Mouse (Mus musculus): ENCODE measurements around the gene Mpv17l2. TPM values are rescaled to one million over a fixed set of nuclear protein-coding genes. Genes with fewer than 3 reads are reported as not detected.

Gene Mpv17l2
- polyA plus RNA-seq, 1 experiment from 2014 or later = 36.6 TPM

DNA sequence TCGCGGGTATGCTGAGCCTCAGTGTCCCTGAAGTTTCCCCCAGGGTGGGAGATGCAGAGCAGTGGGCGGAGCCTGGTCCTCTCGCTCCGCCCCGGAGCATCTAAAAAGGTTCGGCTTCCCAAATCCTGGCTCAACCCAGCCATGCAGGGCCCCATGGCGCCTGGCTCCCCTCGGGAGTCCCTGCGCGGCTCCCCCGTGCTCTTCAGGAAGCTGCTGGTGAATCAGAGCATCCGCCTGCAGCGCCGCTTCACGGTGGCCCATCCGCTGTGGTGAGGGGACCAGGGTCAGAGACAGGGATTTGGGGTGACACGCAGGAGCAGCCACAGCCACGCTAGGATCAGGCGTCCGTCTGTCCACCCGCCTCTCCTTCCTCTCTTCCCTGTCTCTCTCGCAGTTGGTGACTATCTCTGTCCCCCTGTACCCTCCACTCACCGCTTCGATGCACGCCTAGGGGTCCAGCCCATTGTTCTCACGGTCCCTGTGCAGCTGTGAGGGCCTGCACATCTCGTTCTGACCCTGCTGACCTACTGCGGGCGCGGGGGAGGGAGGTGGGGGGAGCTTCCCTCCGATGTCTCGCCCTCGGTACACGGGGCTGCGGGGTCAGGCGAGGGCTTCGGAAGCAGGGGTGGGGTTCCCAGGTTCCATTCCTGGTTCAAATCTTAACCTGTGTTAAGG lies 17.6 kb downstream of the Mpv17l2 start:
- peak overlapping the region; percentile 33 for H3K4me3 ChIP-seq
- H3K9ac ChIP-seq = peak overlapping the region; percentile 48
- peak overlapping the region; percentile 60 for H3K4me2 ChIP-seq (replicated peaks)
- H3K27ac ChIP-seq = no peak overlapping the region
- no peaks in the 10 kb centered on the region for H3K9me3 ChIP-seq
- H3K27me3 ChIP-seq = peaks cover 78% of the 10 kb centered on the region
- WGBS = 3% methylated on average over 38 of the region's 38 CpGs
- H3K36me3 ChIP-seq = no peaks in the 10 kb centered on the region
- peaks cover 16% of the 10 kb centered on the region for H3K4me1 ChIP-seq
- no peak for ATAC-seq (ENCODE audit: low FRiP score, low read depth)

DNA sequence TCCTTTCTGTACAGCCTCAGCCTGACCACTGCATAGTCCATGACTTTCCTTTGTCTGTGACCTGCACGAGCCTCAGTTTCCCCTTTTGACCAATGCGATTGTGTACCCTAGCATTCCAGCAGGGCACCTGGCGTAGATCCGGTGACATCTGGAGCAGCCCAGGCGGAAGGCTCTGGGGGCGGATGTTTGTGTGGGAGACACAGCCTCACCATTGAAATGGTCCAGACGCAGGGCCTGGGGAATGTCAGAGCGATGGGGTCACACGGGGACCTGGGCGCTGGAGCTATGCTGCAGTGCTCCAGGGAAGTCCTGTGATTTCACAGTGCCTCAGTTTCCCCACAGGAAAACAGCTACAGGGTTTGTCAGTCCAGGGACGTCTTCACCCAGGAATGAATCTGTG lies 18.6 kb downstream of the Mpv17l2 start:
- WGBS = 55% methylated on average over 11 of the region's 11 CpGs
- ATAC-seq (ENCODE audit: low FRiP score, low read depth) = no peak

DNA sequence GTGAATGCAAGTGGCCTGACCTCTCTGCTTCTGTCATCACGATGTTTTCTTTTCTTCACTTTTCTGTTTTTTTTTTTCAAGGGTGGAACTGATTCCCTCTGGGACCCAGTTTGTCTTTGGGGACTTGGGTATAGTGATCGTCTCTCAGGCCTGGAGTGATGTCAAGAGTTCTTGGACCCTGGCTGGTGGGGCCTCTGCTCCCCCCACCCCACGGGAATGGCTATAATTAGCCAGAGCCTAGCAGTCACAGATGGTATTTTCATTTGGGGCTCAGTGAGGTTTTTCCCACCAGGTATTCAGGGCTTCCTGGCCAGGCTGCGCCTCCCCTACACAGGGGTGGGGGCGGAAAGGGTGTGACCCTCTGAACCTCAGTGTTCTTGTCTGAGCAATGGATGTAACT lies 19.1 kb downstream of the Mpv17l2 start:
- H3K27ac ChIP-seq = no peak overlapping the region
- WGBS = 57% methylated on average over 5 of the region's 5 CpGs

More for the DNA sequence above, 18.6 kb downstream of the Mpv17l2 start:
- H3K9me3 ChIP-seq = no peaks in the 10 kb centered on the region
- H3K4me3 ChIP-seq = no peak overlapping the region
- H3K4me2 ChIP-seq (replicated peaks) = no peak overlapping the region
- H3K27ac ChIP-seq = no peak overlapping the region
- H3K9ac ChIP-seq = no peak overlapping the region
- H3K36me3 ChIP-seq = no peaks in the 10 kb centered on the region
- peaks cover 78% of the 10 kb centered on the region for H3K27me3 ChIP-seq
- H3K4me1 ChIP-seq = peaks cover 16% of the 10 kb centered on the region

DNA sequence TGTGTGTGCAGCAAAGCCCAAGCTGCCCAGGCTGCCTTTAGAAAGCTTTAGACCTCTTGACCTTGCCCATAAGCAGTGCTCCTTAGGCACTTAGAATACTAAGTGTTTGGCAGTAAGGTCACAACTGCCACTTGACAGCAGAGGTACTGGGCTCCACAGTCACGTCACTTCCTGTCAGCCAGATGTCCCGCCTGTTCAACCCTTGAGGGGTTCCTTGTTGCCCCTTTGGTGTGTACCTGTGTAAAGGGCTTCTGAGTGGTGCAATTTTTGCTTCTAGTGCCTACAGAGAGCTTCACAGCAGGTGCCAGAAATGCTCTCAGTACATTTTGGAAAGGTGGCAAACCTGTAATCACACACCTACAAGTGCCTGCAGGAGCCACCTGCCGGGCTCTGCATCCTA lies 22.5 kb downstream of the Mpv17l2 start:
- Histone ChIP-seq H3K9me3 (no peaks in the 10 kb centered on the region), H3K4me1 (peaks cover 4% of the 10 kb centered on the region), H3K36me3 (no peaks in the 10 kb centered on the region), H3K27me3 (peaks cover 47% of the 10 kb centered on the region), H3K27ac (no peak overlapping the region), H3K9ac (no peak overlapping the region), H3K4me2 (replicated peaks) (no peak overlapping the region), H3K4me3 (no peak overlapping the region)
- WGBS = 52% methylated on average over 3 of the region's 3 CpGs
- no peak for ATAC-seq (ENCODE audit: low FRiP score, low read depth)

More for the DNA sequence above, 19.1 kb downstream of the Mpv17l2 start:
- Histone ChIP-seq H3K4me2 (replicated peaks) (no peak overlapping the region), H3K36me3 (no peaks in the 10 kb centered on the region), H3K27me3 (peaks cover 76% of the 10 kb centered on the region), H3K4me3 (no peak overlapping the region), H3K4me1 (peaks cover 16% of the 10 kb centered on the region), H3K9ac (no peak overlapping the region), H3K9me3 (no peaks in the 10 kb centered on the region)
- ATAC-seq (ENCODE audit: low FRiP score, low read depth) = no peak

GRCm38 (mm10) chr8:70737705-70738104 lies 23.0 kb downstream of the Mpv17l2 start:
- Histone ChIP-seq H3K27ac (no peak overlapping the region), H3K4me2 (replicated peaks) (no peak overlapping the region), H3K9me3 (no peaks in the 10 kb centered on the region), H3K36me3 (no peaks in the 10 kb centered on the region), H3K4me1 (no peaks in the 10 kb centered on the region), H3K27me3 (peaks cover 47% of the 10 kb centered on the region), H3K9ac (no peak overlapping the region), H3K4me3 (no peak overlapping the region)
- 68% methylated on average over 5 of the region's 5 CpGs for WGBS
- ATAC-seq (ENCODE audit: low FRiP score, low read depth) = no peak

GRCm38 (mm10) chr8:70730956-70731355 lies 29.8 kb downstream of the Mpv17l2 start:
- H3K27me3 ChIP-seq = peaks cover 76% of the 10 kb centered on the region
- ATAC-seq (ENCODE audit: low FRiP score, low read depth) = no peak
- H3K9me3 ChIP-seq = no peaks in the 10 kb centered on the region
- WGBS = 83% methylated on average over 4 of the region's 4 CpGs
- H3K27ac ChIP-seq = no peak overlapping the region
- H3K4me2 ChIP-seq (replicated peaks) = no peak overlapping the region
- no peak overlapping the region for H3K9ac ChIP-seq
- no peak overlapping the region for H3K4me3 ChIP-seq
- H3K36me3 ChIP-seq = no peaks in the 10 kb centered on the region
- peaks cover 7% of the 10 kb centered on the region for H3K4me1 ChIP-seq

DNA sequence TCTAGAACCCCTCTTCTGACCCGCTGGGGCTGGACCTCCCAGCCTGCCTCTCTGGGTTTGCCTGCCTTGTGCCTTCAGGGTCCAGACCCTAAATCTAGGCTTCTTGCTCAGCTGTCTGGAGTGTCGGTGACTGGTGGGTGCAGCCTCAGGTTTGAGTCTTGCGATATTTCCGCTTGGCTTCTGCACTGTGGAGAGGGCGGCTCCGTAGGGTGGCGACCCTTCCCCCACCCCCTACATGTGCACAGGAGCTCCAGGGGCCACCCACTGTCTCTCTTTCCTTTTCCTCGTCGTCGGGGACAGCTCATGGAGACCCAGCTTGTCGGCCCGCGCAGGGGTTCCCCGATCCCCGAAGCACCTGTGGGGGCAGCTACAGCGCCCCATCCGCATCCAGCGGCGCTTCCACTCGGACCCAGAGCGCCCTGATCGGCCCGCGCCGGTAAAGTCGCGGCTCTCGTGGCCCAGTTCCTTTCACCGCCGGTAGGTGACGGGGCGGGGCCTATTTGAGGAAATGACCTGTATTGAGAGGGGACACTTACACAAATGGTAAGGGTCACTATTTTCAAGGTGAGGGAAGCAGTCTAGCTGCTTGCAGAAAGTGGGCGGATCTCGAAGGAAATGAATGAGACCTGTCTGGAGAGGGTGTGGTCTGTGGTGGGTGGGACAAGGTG lies 30.8 kb downstream of the Mpv17l2 start:
- Histone ChIP-seq H3K4me3 (peak overlapping the region; percentile 31), H3K27me3 (peaks cover 75% of the 10 kb centered on the region), H3K4me2 (replicated peaks) (peak overlapping the region; percentile 61), H3K9me3 (no peaks in the 10 kb centered on the region), H3K9ac (peak overlapping the region; percentile 60; the same call in 1 of the 2 replicates), H3K4me1 (peaks cover 7% of the 10 kb centered on the region), H3K36me3 (no peaks in the 10 kb centered on the region), H3K27ac (no peak overlapping the region)
- WGBS = 3% methylated on average over 34 of the region's 34 CpGs
- ATAC-seq (ENCODE audit: low FRiP score, low read depth) = no peak

DNA sequence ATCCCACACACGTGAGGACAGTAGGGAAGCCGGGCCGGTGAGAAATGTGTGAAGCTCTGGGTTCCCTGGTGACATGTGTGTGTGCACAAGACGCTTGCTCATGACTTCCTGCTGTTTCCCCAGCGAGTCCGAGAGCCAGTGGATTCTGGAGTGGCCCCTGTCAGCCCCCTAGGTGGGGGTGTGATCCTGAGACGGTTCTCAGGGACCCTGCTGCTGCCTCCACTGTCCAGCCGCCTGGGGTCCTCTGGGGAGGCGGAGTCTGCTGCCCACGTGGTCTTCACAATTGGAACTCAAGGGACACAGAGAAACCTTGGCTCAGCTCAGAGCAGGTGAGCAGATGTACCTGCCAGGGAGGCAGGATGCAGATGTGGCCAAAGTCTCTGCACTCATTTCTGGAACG lies 34.0 kb downstream of the Mpv17l2 start:
- no peaks in the 10 kb centered on the region for H3K9me3 ChIP-seq
- WGBS = 44% methylated on average over 11 of the region's 11 CpGs
- H3K4me3 ChIP-seq = no peak overlapping the region
- H3K9ac ChIP-seq = no peak overlapping the region
- no peak overlapping the region for H3K27ac ChIP-seq
- ATAC-seq (ENCODE audit: low FRiP score, low read depth) = no peak
- H3K27me3 ChIP-seq = peaks cover 60% of the 10 kb centered on the region
- no peak overlapping the region for H3K4me2 ChIP-seq (replicated peaks)
- H3K36me3 ChIP-seq = no peaks in the 10 kb centered on the region
- H3K4me1 ChIP-seq = peaks cover 7% of the 10 kb centered on the region

DNA sequence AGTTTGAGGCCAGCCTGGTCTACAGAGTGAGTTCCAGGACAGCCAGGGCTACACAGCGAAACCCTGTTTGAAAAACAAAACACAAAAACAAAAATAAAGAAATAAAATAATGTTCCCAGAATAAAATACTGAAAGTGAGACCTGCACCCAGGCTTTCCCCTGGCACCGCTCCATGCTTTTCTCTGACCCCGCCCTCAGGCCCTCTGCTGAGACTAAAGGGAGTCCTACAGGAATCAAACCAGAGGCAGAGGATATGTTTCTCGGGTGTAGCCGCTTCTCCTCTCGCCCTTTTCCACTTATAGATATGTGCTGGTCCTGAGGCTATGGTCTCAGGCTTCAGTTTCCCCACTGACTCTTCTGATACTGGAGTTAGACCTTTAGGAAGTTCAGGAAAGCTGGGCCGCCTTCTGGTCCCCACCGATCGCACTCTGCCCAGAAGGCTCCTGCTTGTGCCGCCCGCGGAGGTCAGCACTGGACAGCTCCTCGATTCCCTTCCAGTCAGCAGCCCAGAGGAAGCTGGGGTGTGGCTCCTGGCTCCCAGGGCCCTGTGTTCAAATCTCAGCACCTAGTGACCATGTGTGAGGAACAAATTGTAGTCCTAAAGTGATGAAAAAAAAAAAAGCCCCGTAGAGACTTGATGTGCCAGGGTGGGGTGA lies 34.8 kb downstream of the Mpv17l2 start:
- no peak overlapping the region for H3K9ac ChIP-seq
- H3K36me3 ChIP-seq = no peaks in the 10 kb centered on the region
- H3K4me2 ChIP-seq (replicated peaks) = no peak overlapping the region
- H3K4me1 ChIP-seq = peaks cover 7% of the 10 kb centered on the region
- WGBS = 27% methylated on average over 14 of the region's 14 CpGs
- peaks cover 52% of the 10 kb centered on the region for H3K27me3 ChIP-seq
- no peaks in the 10 kb centered on the region for H3K9me3 ChIP-seq
- H3K27ac ChIP-seq = no peak overlapping the region
- ATAC-seq (ENCODE audit: low FRiP score, low read depth) = no peak
- no peak overlapping the region for H3K4me3 ChIP-seq

DNA sequence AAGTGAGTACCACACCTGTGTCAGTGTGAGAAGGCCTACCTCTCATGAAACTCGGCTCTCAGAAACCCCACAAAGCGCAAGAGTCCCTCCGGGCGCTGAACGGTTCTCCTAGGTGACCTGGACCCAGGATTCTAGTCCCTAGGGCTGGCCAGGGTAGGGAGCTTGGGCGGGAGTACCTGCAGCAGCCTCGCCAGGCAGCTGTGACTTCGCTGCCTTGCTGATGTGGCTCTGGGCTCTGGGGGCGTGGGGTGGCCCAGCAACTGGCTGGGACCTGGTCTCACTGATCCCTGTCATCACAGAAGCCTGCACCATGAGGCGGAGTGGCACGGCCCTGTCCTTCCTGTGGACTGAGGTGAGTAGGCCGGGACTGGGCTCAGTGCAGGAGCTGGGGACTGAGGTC lies 36.5 kb downstream of the Mpv17l2 start:
- H3K27me3 ChIP-seq = peaks cover 42% of the 10 kb centered on the region
- no peak overlapping the region for H3K4me3 ChIP-seq
- no peaks in the 10 kb centered on the region for H3K36me3 ChIP-seq
- no peak overlapping the region for H3K27ac ChIP-seq
- 76% methylated on average over 12 of the region's 12 CpGs for WGBS
- H3K9ac ChIP-seq = no peak overlapping the region
- no peak overlapping the region for H3K4me2 ChIP-seq (replicated peaks)
- no peak for ATAC-seq (ENCODE audit: low FRiP score, low read depth)
- H3K9me3 ChIP-seq = no peaks in the 10 kb centered on the region
- H3K4me1 ChIP-seq = no peaks in the 10 kb centered on the region

- H3K4me2 ChIP-seq (replicated peaks) = no peak within 1 kb of the TSS
- ATAC-seq (ENCODE audit: low FRiP score, low read depth) = no peak
- no peaks in the 10 kb centered on the region for H3K36me3 ChIP-seq
- no peak within 1 kb of the TSS; the same call in 1 of the 2 replicates for H3K9ac ChIP-seq
- H3K9me3 ChIP-seq = no peaks in the 10 kb centered on the region
- no peak within 1 kb of the TSS for H3K27ac ChIP-seq
- H3K4me3 ChIP-seq = no peak within 1 kb of the TSS
- WGBS = 55% methylated on average over 7 of the region's 7 CpGs
- peaks cover 37% of the 10 kb centered on the region for H3K27me3 ChIP-seq
- H3K4me1 ChIP-seq = no peaks in the 10 kb centered on the region
These were observed 37.1 kb downstream of the Mpv17l2 start, which contains the start of gene Pde4c for GRCm38 (mm10) chr8:70723486-70724210. Gene Pde4c, plus strand, starts transcription at chr8:70723720.

- Histone ChIP-seq H3K27ac (no peak overlapping the region), H3K27me3 (peaks cover 21% of the 10 kb centered on the region), H3K4me1 (peaks cover 3% of the 10 kb centered on the region; the same call in 1 of the 2 replicates), H3K4me3 (no peak overlapping the region), H3K9ac (peak overlapping the region; percentile 35), H3K9me3 (no peaks in the 10 kb centered on the region), H3K4me2 (replicated peaks) (no peak overlapping the region), H3K36me3 (no peaks in the 10 kb centered on the region)
- no peak for ATAC-seq (ENCODE audit: low FRiP score, low read depth)
- 83% methylated on average over 8 of the region's 8 CpGs for WGBS
These were observed 39.1 kb downstream of the Mpv17l2 start for GRCm38 (mm10) chr8:70721601-70722000.

Data from limb, embryonic 13.5 days (tissue).